Mouse (Mus musculus) kidney, postnatal 0 days (tissue): ENCODE results near the gene Trpv2. TPM values are rescaled to one million over a fixed set of nuclear protein-coding genes. Genes with fewer than 3 reads are reported as not detected.

Experiments
- ATAC-seq: fragments of 200-750 bp; cut with Nextera tagmentation; replicated peaks from 2 replicates; pipeline ENCODE4 v1.8.0; 2017; ENCODE audit warnings: low read depth, moderate number of reproducible peaks, moderate TSS enrichment, moderate library complexity; ENCODE audit not compliant: low FRiP score
- DNase-seq: peaks from one replicate; pipeline ENCODE4 v3.0.0-alpha.2; 2016; ENCODE audit warnings: low spot score
- H3K27ac ChIP-seq: fragments of 300-500 bp; sonication (generic); 2 replicates; pipeline ENCODE4 v1.5.1; 2014; ENCODE audit warnings: mild to moderate bottlenecking
- H3K27me3 ChIP-seq: fragments of 300-500 bp; sonication (generic); 2 replicates; pipeline ENCODE4 v1.6.1; 2014; ENCODE audit warnings: low read length, mixed read lengths; ENCODE audit not compliant: insufficient read depth
- H3K36me3 ChIP-seq: fragments of 300-500 bp; sonication (generic); 2 replicates; pipeline ENCODE4 v1.6.1; 2014; ENCODE audit warnings: low read length, mixed read lengths; ENCODE audit not compliant: insufficient read depth
- H3K4me1 ChIP-seq: fragments of 300-500 bp; sonication (generic); replicated peaks from 2 replicates; pipeline ENCODE4 v1.6.1; 2014; ENCODE audit warnings: antibody characterized with exemption, low read length, mixed read lengths; ENCODE audit not compliant: insufficient read depth
- H3K4me2 ChIP-seq: fragments of 300-500 bp; sonication (generic); 2 replicates; pipeline ENCODE4 v1.6.1; 2014; ENCODE audit warnings: mild to moderate bottlenecking, low read length, moderate library complexity, mixed read lengths
- H3K4me3 ChIP-seq: fragments of 300-500 bp; sonication (generic); replicated peaks from 2 replicates; pipeline ENCODE4 v1.5.1; 2014; ENCODE audit warnings: low read depth, low read length
- H3K9ac ChIP-seq: fragments of 300-500 bp; sonication (generic); 2 replicates; pipeline ENCODE4 v1.6.1; 2014; ENCODE audit warnings: low read depth, low read length
- H3K9me3 ChIP-seq: fragments of 300-500 bp; sonication (generic); replicated peaks from 2 replicates; pipeline ENCODE4 v1.6.1; 2016; ENCODE audit warnings: low read length, inconsistent platforms, mixed read lengths
- CTCF ChIP-seq: IDR thresholded peaks from 2 replicates; pipeline ENCODE4 v1.5.1; 2016; ENCODE audit warnings: antibody characterized with exemption, low read depth, mild to moderate bottlenecking, moderate library complexity
- WGBS: fragments of 180-500 bp; shearing (Covaris S2); extraction: QIAGEN DNeasy Blood & Tissue Kit; methylation state at CpG from one replicate; pipeline ENCODE4 v1.1.7; 2014; 5-methylcytosine and 5-hydroxymethylcytosine counted together
- polyA plus RNA-seq: library from polyadenylated mRNA; unstranded; fragments of >200 nt; fragmentation: Nextera tagmentation; extraction: Ambion mirVana; gene quantifications from 2 replicates; pipeline ENCODE4 v1.2.1, GENCODE M21; 2015

The Trpv2 gene
- polyA plus RNA-seq, 1 experiment from 2014 or later: 1.7 TPM

DNA sequence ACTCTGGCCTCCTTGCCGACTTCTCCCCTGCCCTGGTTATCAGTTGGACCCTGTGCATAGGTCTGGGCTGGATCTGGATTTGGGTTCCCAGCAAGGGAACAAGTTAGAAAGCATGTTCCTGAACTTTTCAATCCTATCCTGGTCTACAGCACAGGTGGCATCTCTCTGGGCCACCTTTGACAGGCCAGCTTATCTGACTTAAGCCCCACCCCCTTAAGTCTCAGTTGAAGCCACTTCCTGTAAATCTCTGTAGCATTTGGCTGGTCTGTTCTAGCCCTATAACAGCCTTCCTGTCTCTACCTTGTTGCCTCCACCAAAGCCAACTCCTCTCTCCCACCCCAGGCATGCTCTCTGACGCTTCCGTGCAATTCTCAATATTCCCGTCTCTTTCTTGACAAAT, 24.3 kb downstream of the Trpv2 start:
- Histone ChIP-seq H3K4me2 (no peak overlapping the region), H3K27ac (no peak overlapping the region), H3K36me3 (no peaks in the 10 kb centered on the region), H3K9ac (no peak overlapping the region), H3K9me3 (no peaks in the 10 kb centered on the region), H3K4me3 (no peak overlapping the region), H3K4me1 (no peaks in the 10 kb centered on the region), H3K27me3 (no peaks in the 10 kb centered on the region)
- TF ChIP-seq CTCF: no peak
- DNase-seq (no peak), ATAC-seq (no peak)
- WGBS: 75% methylated on average over 4 of the region's 4 CpGs

DNA sequence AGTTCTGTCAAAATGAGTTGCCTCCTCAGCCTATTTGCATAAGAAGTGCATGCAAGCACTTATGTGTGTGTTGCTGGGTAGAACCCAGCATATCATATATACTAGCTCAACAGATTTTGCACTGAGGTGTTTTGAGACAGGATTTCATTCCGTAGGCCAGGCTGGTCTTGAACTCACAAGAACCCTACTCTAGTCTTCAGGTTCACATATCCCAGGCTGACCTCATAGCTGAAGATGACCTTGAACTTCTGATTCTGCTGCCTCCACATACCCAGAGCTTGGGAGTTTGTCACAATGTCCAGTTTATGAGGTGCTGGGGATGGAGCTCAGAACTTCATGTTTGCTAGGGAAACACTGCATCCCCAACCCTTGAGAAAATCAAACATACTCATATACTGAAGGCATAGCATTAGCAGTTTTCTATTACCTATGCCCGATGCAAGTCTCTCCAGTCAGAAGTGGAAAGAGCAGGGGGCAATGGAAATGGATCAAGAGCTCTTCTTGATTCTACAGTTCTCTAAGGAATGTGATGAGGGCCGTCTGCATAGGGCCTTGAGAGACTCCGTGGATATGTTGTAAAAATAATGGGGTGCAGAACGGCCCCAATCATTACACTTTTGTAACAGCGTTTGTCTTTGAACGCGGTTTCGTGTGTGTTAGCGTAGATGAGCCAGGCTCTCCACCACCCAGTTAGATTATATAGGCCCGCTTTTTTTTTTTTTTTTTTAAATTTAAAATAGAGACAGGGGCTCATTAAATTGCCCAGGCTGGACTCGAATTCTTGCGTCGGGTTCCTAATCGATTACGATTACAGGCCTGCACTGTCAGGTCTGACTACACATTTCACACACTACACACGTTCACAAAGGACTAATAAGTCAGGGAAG, 27.7 kb downstream of the Trpv2 start:
- H3K27me3 ChIP-seq: no peaks in the 10 kb centered on the region
- H3K27ac ChIP-seq: peak overlapping the region; percentile 70
- 0 out of 2 replicates have a peak, but pooled peaks cover 6% of the 10 kb centered on the region for H3K4me1 ChIP-seq
- DNase-seq (no peak), ATAC-seq (no peak)
- H3K4me3 ChIP-seq: peak overlapping the region; percentile 69
- peak overlapping the region; percentile 49 for H3K4me2 ChIP-seq
- 12% methylated on average over 17 of the region's 17 CpGs for WGBS
- TF ChIP-seq CTCF: no peak
- peaks cover 13% of the 10 kb centered on the region for H3K36me3 ChIP-seq
- no peaks in the 10 kb centered on the region for H3K9me3 ChIP-seq
- H3K9ac ChIP-seq: peak overlapping the region; percentile 44; the same call in 1 of the 2 replicates

DNA sequence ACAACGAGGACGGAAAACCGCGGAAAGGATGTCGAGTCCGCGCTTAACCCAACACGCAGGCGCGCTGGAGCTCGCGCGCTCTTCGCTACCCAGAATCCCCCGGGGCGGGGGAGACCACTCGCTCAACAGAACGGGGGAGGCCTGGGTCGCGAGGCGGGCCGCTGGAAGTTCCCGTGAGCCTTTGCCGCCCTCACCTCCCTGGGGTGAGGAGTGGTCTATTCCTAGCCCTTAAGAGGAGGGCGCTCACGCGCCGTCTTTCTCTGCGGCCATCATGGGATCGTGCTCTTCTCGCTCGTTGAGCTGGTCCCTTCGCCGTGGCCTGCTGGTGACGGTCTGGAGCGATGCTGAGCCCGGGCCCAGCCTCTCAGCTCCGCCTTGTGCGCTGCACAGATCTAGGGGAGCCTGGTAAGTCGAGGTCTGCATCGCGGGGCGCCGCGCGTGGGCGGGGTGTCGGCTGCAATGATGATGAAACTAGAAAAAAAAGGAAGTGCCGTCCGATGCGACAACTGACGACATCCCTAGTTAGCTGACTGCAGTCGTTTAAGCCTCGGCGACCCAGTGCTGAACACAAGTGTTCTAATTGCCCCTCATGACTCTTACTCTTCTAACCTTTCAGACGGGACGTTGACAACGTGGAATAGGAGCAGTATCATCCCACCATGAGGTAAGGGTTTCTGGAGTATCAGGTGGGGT, 28.5 kb downstream of the Trpv2 start:
- no peaks in the 10 kb centered on the region for H3K27me3 ChIP-seq
- ATAC-seq (peak; percentile 95), DNase-seq (peak; percentile 99)
- peak overlapping the region; percentile 69 for H3K4me3 ChIP-seq
- under 1% methylated on average over 58 of the region's 58 CpGs for WGBS
- H3K36me3 ChIP-seq: peaks cover 15% of the 10 kb centered on the region
- H3K9ac ChIP-seq: peak overlapping the region; percentile 79
- peak; percentile 34; the same call in 1 of the 2 replicates for TF ChIP-seq CTCF
- 0 out of 2 replicates have a peak, but pooled peaks cover 6% of the 10 kb centered on the region for H3K4me1 ChIP-seq
- no peaks in the 10 kb centered on the region for H3K9me3 ChIP-seq
- peak overlapping the region; percentile 85 for H3K27ac ChIP-seq
- peak overlapping the region; percentile 67 for H3K4me2 ChIP-seq

DNA sequence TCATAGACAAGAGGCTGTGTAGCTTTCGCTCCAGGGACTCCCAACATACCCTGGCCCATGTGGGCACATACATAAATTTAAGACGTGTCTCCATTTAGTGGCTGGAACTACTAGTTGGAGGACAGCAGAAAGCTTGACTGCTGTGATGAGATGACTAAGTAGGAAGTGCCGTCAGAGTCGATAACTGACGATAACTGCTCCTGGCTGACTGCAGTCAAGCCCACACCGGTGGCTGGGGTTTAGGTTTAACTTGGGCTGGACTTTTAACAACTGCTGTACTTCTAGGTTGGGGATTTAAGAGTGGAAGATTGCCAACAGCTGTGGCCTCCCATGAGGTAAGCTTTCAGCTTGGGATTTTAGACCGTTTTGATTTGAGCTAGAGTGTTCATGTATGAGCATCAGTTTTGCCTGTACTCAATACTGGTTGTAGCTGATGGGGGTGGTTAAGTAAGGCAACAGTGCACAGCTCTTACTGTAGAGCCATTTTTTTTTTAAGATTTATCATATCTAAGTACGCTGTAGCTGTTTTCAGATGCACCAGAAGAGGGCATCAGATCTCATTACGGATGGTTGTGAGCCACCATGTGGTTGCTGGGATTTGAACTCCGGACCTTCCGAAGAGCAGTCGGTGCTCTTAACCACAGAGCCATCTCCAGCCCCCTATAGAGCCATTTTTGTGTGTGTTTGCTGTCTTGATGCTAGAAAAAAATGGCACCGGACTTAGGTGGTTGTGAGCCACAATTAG, 29.2 kb downstream of the Trpv2 start:
- WGBS: 1% methylated on average over 13 of the region's 13 CpGs
- peak overlapping the region; percentile 79 for H3K9ac ChIP-seq
- TF ChIP-seq CTCF: peak; percentile 60
- no peaks in the 10 kb centered on the region for H3K27me3 ChIP-seq
- DNase-seq (peak; percentile 59), ATAC-seq (no peak)
- 0 out of 2 replicates have a peak, but pooled peaks cover 6% of the 10 kb centered on the region for H3K4me1 ChIP-seq
- H3K4me2 ChIP-seq: peak overlapping the region; percentile 67
- no peaks in the 10 kb centered on the region for H3K9me3 ChIP-seq
- H3K27ac ChIP-seq: peak overlapping the region; percentile 85
- peak overlapping the region; percentile 69 for H3K4me3 ChIP-seq
- H3K36me3 ChIP-seq: peaks cover 22% of the 10 kb centered on the region

DNA sequence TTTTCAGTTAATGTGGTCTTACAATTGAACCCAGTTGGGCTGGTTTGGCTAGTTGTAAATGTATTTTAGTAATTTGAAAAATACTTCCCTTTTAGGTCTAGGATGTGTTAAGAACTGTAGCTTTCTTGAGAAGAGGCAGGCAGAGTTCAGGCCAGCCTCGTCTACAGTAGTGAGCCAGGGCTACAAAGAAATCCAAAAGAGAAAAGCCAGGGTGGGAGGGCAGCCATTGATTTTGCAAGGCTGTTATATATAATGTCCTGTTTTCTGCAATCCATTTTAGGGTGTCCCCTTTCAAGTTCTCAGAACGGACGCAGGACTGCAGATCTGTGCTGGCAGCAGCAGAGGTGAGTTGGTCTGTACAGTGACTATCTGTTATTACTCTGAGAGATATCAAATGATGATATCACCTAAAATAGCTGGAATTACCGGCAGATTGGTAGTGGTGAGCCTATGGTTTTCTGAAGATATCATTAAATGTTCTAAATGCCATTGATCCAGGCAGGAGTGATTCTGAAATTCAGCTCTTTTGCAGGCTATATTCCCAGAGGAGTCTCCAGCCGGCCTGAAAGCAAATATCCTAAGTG, 29.9 kb downstream of the Trpv2 start:
- 8% methylated on average over 5 of the region's 5 CpGs for WGBS
- DNase-seq (no peak), ATAC-seq (no peak)
- Histone ChIP-seq H3K4me1 (0 out of 2 replicates have a peak, but pooled peaks cover 6% of the 10 kb centered on the region), H3K9me3 (no peaks in the 10 kb centered on the region), H3K4me3 (peak overlapping the region; percentile 69), H3K9ac (peak overlapping the region; percentile 79; the same call in 1 of the 2 replicates), H3K4me2 (peak overlapping the region; percentile 67), H3K27ac (no peak overlapping the region), H3K36me3 (peaks cover 29% of the 10 kb centered on the region), H3K27me3 (no peaks in the 10 kb centered on the region)
- TF ChIP-seq CTCF: no peak
